Mouse (Mus musculus) intestine, embryonic 16.5 days (tissue): Measurements from ENCODE around the gene Lingo2. TPM values are rescaled to one million over a fixed set of nuclear protein-coding genes. Genes with fewer than 3 reads are reported as not detected.

Experiments
- ATAC-seq: fragments of 200-750 bp; cut with Nextera tagmentation; 2 replicates; pipeline ENCODE4 v1.8.0; 2017; ENCODE audit warnings: moderate TSS enrichment, moderate library complexity
- H3K27ac ChIP-seq: fragments of 300-500 bp; sonication (generic); 2 replicates; pipeline ENCODE4 v1.5.1; 2014; ENCODE audit warnings: mild to moderate bottlenecking, low read length
- H3K27me3 ChIP-seq: fragments of 300-500 bp; sonication (generic); replicated peaks from 2 replicates; pipeline ENCODE4 v1.6.1; 2014; ENCODE audit warnings: low read length, control low read depth, mixed read lengths; ENCODE audit not compliant: control insufficient read depth, insufficient read depth
- H3K36me3 ChIP-seq: fragments of 300-500 bp; sonication (generic); 2 replicates; pipeline ENCODE4 v1.6.1; 2014; ENCODE audit warnings: low read length, control low read depth; ENCODE audit not compliant: control insufficient read depth, insufficient read depth
- H3K4me1 ChIP-seq: fragments of 300-500 bp; sonication (generic); 2 replicates; pipeline ENCODE4 v1.6.1; 2014; ENCODE audit warnings: low read length, control low read depth, mixed read lengths; ENCODE audit not compliant: control insufficient read depth, insufficient read depth
- H3K4me2 ChIP-seq: fragments of 300-500 bp; sonication (generic); 2 replicates; pipeline ENCODE4 v1.6.1; 2014; ENCODE audit warnings: low read depth, low read length, control low read depth
- H3K4me3 ChIP-seq: fragments of 300-500 bp; sonication (generic); 2 replicates; pipeline ENCODE4 v1.5.1; 2014; ENCODE audit warnings: mild to moderate bottlenecking, low read length
- H3K9ac ChIP-seq: fragments of 300-500 bp; sonication (generic); 2 replicates; pipeline ENCODE4 v1.6.1; 2014; ENCODE audit warnings: low read depth, low read length
- H3K9me3 ChIP-seq: fragments of 300-500 bp; sonication (generic); 2 replicates; pipeline ENCODE4 v1.6.1; 2016; ENCODE audit warnings: low read length, control low read depth; ENCODE audit not compliant: control insufficient read depth
- WGBS: fragments of 180-500 bp; shearing (Covaris S2); extraction: QIAGEN DNeasy Blood & Tissue Kit; methylation state at CpG from one replicate; pipeline ENCODE4 v1.1.7; 2014; 5-methylcytosine and 5-hydroxymethylcytosine counted together
- polyA plus RNA-seq: library from polyadenylated mRNA; unstranded; fragments of >200 nt; fragmentation: Nextera tagmentation; extraction: Ambion mirVana; gene quantifications from 2 replicates; pipeline ENCODE4 v1.2.1, GENCODE M21; 2015

Gene Lingo2
- polyA plus RNA-seq, 1 experiment from 2014 or later = 0.65 TPM

- Histone ChIP-seq H3K9ac (no peak overlapping the region), H3K4me1 (no peaks in the 10 kb centered on the region), H3K9me3 (no peaks in the 10 kb centered on the region), H3K36me3 (no peaks in the 10 kb centered on the region), H3K4me3 (no peak overlapping the region), H3K4me2 (no peak overlapping the region), H3K27me3 (no peaks in the 10 kb centered on the region), H3K27ac (no peak overlapping the region)
- no peak for ATAC-seq
- 77% methylated on average over 5 of the region's 5 CpGs for WGBS
Measured at GRCm38 (mm10) chr4:36576801-36577200, 374.7 kb downstream of the Lingo2 start.

GRCm38 (mm10) chr4:36576256-36576655, 375.3 kb downstream of the Lingo2 start:
- no peak overlapping the region for H3K4me2 ChIP-seq
- H3K9me3 ChIP-seq = no peaks in the 10 kb centered on the region
- H3K4me1 ChIP-seq = no peaks in the 10 kb centered on the region
- WGBS = 68% methylated on average over 3 of the region's 3 CpGs
- no peaks in the 10 kb centered on the region for H3K27me3 ChIP-seq
- H3K9ac ChIP-seq = no peak overlapping the region
- no peak for ATAC-seq
- H3K36me3 ChIP-seq = no peaks in the 10 kb centered on the region
- H3K4me3 ChIP-seq = no peak overlapping the region
- H3K27ac ChIP-seq = no peak overlapping the region

- no peaks in the 10 kb centered on the region for H3K36me3 ChIP-seq
- H3K27ac ChIP-seq = no peak overlapping the region
- H3K9ac ChIP-seq = no peak overlapping the region
- H3K4me1 ChIP-seq = no peaks in the 10 kb centered on the region
- H3K4me2 ChIP-seq = no peak overlapping the region
- WGBS = 78% methylated on average over 1 of the region's 1 CpGs
- no peak overlapping the region for H3K4me3 ChIP-seq
- no peak for ATAC-seq
- no peaks in the 10 kb centered on the region for H3K27me3 ChIP-seq
- H3K9me3 ChIP-seq = no peaks in the 10 kb centered on the region
Measured at GRCm38 (mm10) chr4:36566544-36566943, 385.0 kb downstream of the Lingo2 start.

- WGBS = 58% methylated on average over 1 of the region's 1 CpGs
- no peak overlapping the region for H3K9ac ChIP-seq
- no peaks in the 10 kb centered on the region for H3K4me1 ChIP-seq
- ATAC-seq = peak; percentile 91
- no peak overlapping the region for H3K27ac ChIP-seq
- no peak overlapping the region for H3K4me2 ChIP-seq
- no peaks in the 10 kb centered on the region for H3K36me3 ChIP-seq
- H3K9me3 ChIP-seq = no peaks in the 10 kb centered on the region
- H3K4me3 ChIP-seq = no peak overlapping the region
- no peaks in the 10 kb centered on the region for H3K27me3 ChIP-seq
Measured at GRCm38 (mm10) chr4:36560997-36561396, 390.6 kb downstream of the Lingo2 start.

GRCm38 (mm10) chr4:36540664-36541360, 410.7 kb downstream of the Lingo2 start:
- H3K4me3 ChIP-seq = no peak overlapping the region
- no peak overlapping the region for H3K9ac ChIP-seq
- ATAC-seq = peak; percentile 91
- no peaks in the 10 kb centered on the region for H3K27me3 ChIP-seq
- no peaks in the 10 kb centered on the region for H3K9me3 ChIP-seq
- H3K4me2 ChIP-seq = no peak overlapping the region
- H3K36me3 ChIP-seq = no peaks in the 10 kb centered on the region
- no peaks in the 10 kb centered on the region for H3K4me1 ChIP-seq
- 47% methylated on average over 2 of the region's 2 CpGs for WGBS
- no peak overlapping the region for H3K27ac ChIP-seq

GRCm38 (mm10) chr4:36533895-36534294, 417.7 kb downstream of the Lingo2 start:
- no peak overlapping the region for H3K9ac ChIP-seq
- no peak for ATAC-seq
- H3K36me3 ChIP-seq = no peaks in the 10 kb centered on the region
- no peak overlapping the region for H3K4me2 ChIP-seq
- H3K4me1 ChIP-seq = no peaks in the 10 kb centered on the region
- H3K9me3 ChIP-seq = no peaks in the 10 kb centered on the region
- H3K4me3 ChIP-seq = no peak overlapping the region
- no peaks in the 10 kb centered on the region for H3K27me3 ChIP-seq
- 80% methylated on average over 2 of the region's 2 CpGs for WGBS
- no peak overlapping the region for H3K27ac ChIP-seq

GRCm38 (mm10) chr4:36490255-36490654, 461.3 kb downstream of the Lingo2 start:
- Histone ChIP-seq H3K4me2 (no peak overlapping the region), H3K27ac (no peak overlapping the region)
- WGBS = 68% methylated on average over 1 of the region's 1 CpGs

GRCm38 (mm10) chr4:36435211-36435610, 516.3 kb downstream of the Lingo2 start:
- no peaks in the 10 kb centered on the region for H3K36me3 ChIP-seq
- ATAC-seq = no peak
- 77% methylated on average over 3 of the region's 3 CpGs for WGBS
- H3K4me1 ChIP-seq = no peaks in the 10 kb centered on the region
- no peak overlapping the region for H3K9ac ChIP-seq
- H3K9me3 ChIP-seq = no peaks in the 10 kb centered on the region
- H3K27ac ChIP-seq = no peak overlapping the region
- H3K4me3 ChIP-seq = no peak overlapping the region
- H3K4me2 ChIP-seq = no peak overlapping the region
- H3K27me3 ChIP-seq = no peaks in the 10 kb centered on the region

More at GRCm38 (mm10) chr4:36490255-36490654, 461.3 kb downstream of the Lingo2 start:
- no peaks in the 10 kb centered on the region for H3K4me1 ChIP-seq
- H3K9me3 ChIP-seq = no peaks in the 10 kb centered on the region
- no peak overlapping the region for H3K4me3 ChIP-seq
- no peaks in the 10 kb centered on the region for H3K27me3 ChIP-seq
- no peaks in the 10 kb centered on the region for H3K36me3 ChIP-seq
- no peak overlapping the region for H3K9ac ChIP-seq
- ATAC-seq = no peak

- H3K27me3 ChIP-seq = no peaks in the 10 kb centered on the region
- H3K27ac ChIP-seq = no peak overlapping the region
- H3K9me3 ChIP-seq = no peaks in the 10 kb centered on the region
- WGBS = 59% methylated on average over 5 of the region's 5 CpGs
- no peak overlapping the region for H3K4me3 ChIP-seq
- no peaks in the 10 kb centered on the region for H3K36me3 ChIP-seq
- no peak overlapping the region for H3K4me2 ChIP-seq
- H3K9ac ChIP-seq = no peak overlapping the region
- ATAC-seq = no peak
- H3K4me1 ChIP-seq = no peaks in the 10 kb centered on the region
Measured at GRCm38 (mm10) chr4:36426192-36426591, 525.4 kb downstream of the Lingo2 start.

GRCm38 (mm10) chr4:36407350-36407749, 544.2 kb downstream of the Lingo2 start:
- Histone ChIP-seq H3K9ac (no peak overlapping the region), H3K27me3 (no peaks in the 10 kb centered on the region), H3K27ac (no peak overlapping the region), H3K4me2 (no peak overlapping the region), H3K4me1 (no peaks in the 10 kb centered on the region), H3K4me3 (no peak overlapping the region), H3K9me3 (no peaks in the 10 kb centered on the region), H3K36me3 (no peaks in the 10 kb centered on the region)
- ATAC-seq = no peak
- WGBS = 91% methylated on average over 3 of the region's 3 CpGs
